Mouse (Mus musculus) lung, postnatal 36 days (tissue): ENCODE measurements around the gene Ggt1.
"Not testable (repeated sequence)": the region's sequence is repeated elsewhere in the genome, so short reads cannot be mapped to it uniquely, and the experiment has no call there.

Source experiments
- DNase-seq: peaks from one replicate; pipeline ENCODE4 v3.0.0; 2022; ENCODE audit warnings: mixed read lengths

The Ggt1 gene

GRCm38 (mm10) chr10:75551175-75551574 lies 10.2 kb upstream of the Ggt1 start:
- DNase-seq = peak; percentile 59

- no peak for DNase-seq
Observed at GRCm38 (mm10) chr10:75552106-75552505, 9.3 kb upstream of the Ggt1 start.

- DNase-seq = peak; percentile 22
Observed at GRCm38 (mm10) chr10:75552701-75553450, 8.5 kb upstream of the Ggt1 start.

GRCm38 (mm10) chr10:75554090-75554489 lies 7.3 kb upstream of the Ggt1 start:
- DNase-seq = peak; percentile 24

DNA sequence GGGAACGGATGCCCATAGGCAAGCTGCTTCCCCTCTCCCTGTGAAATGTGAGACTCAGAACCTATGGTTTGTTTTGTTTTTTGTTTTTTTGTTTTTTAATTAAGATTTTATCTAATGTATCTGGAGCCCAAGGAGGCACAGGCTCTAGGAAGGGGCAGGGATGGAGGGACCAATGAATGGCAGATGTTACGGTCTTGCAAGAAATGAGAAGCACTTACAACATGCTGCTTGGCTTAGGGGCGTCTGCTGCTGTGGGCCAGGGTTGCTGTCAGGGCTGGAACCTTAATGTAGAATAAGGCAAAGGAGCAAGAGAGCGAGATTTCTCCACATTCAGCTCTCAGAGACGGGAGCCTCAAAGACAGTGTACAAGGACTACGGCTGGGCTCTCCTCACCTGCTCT lies 5.8 kb upstream of the Ggt1 start:
- DNase-seq = no peak

- no peak for DNase-seq
Observed at GRCm38 (mm10) chr10:75556026-75556425, 5.4 kb upstream of the Ggt1 start.

DNA sequence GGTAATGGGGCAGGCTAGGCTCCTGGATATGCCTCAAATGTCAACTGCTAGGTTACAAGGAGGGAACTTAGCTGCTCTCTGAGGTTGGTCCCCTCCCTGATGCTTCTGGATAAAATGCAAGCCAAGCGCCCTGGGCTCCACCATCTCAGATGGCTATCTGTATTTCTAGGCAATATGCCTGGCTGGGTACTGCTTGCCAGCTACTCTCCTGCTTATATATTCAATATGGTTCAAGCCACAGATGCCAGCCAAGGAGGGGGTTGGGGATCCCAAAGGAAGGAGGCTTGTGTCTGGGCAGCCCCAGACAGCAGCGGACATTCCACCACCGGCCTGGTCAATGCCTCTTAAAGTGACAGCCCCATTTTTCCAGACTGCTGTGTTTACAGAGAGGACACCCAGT lies 2.9 kb upstream of the Ggt1 start:
- DNase-seq = no peak

DNA sequence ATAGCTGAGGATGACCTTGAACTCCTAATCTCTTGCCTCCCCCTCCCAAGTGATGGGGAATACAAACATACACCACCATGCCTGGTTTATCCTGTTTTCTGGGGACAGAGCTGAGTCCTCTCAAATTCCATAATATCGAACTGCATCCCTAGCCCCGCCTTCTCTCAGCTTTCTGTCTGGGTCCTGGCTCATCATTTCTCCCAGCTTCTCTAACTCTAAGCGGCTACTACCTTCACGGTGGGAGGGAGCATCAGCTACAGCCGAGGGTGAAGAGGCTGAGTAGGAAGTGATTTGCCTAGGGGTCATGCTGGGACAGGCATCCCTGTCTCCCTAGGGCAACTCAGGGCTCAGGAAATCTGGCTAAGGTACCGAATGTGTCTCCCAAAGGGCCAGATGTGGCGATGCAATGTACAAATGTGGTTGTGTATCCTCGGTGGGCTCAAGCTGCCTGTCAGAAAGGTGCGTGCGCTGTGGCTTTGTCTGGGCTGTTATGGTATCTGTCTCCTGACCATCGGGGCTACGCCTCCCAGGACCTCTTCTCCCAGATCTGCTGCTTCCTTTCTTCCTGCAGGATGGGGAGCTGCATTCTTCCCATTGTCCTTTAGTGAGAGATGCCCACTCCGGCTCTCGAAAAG lies 2.2 kb upstream of the Ggt1 start:
- DNase-seq = no peak

GRCm38 (mm10) chr10:75559676-75560548 lies 1.5 kb upstream of the Ggt1 start, which contains the start of gene Lrrc75b:
Gene Lrrc75b, minus strand, starts transcription at chr10:75560330.
- DNase-seq = peak; percentile 46

GRCm38 (mm10) chr10:75560549-75560899 lies 880 bp upstream of the Ggt1 start:
- no peak for DNase-seq

DNA sequence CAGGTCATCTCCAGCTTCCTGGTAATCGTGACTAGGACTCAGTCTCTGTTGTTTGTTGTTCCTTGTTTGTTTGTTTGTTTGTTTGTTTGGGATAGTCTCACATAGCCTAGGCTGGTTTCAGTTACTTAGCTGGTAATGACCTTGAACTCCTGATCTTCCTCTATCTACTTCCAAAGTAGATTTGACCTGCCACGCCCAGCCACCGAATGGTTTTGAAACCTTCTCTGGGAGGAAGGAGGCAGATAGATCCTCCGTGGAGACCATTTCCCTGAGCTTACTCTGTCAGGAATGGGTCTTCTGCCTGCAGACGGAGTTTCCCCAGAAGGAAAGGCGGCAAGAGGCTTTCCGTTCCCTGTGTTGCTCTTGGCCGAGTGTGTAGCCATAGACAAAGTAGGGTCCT lies 1.2 kb downstream of the Ggt1 start:
- no peak for DNase-seq

DNA sequence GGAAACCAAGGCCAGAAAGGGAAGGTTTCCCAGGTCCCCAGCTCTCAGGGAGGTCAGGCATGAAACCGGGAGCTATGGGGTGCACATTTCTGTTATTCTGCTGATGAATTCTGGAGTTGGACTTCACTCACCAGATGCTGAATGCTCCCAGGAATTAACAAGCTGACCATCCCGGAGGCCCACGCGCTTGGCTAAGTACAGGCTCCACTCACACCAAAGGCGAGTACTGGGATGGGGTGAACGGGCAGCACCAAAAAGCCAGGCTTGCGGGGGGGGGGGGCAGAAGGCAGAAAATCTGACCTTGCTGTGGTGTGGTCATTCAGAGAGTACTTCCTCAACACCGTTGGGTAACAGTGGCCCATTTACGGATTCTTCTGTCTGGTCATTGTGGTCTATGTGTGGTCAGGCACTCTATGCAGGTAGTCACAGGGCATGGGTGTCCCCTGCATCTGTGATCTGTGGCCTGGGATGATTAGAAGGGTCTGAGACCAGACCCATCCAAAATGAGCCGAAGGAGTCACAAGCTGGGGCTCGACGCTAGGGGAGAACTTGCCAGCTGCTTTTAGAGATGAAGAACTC lies 3.4 kb downstream of the Ggt1 start:
- no peak for DNase-seq

GRCm38 (mm10) chr10:75565436-75565835 lies 4.0 kb downstream of the Ggt1 start:
- DNase-seq = peak; percentile 54

DNA sequence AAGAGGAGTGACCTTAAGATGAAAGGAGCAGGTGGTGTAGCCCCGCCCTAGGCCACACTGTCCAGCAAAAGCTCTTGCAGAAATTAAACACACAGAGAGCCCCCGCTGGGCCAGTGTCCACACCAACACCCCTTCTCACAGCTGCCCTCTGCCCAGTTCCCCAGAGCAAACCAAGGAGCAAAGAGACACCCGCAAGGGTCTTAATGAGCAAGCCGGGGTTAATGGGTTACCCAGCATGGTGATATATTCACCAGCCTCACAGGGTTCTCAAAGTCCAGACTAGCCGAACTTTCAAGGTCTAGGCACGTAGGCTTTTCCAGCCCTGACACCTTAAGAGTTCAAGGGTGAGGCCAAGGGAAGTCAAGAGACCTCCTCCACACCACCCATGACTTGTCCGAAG lies 4.5 kb downstream of the Ggt1 start:
- DNase-seq = no peak

GRCm38 (mm10) chr10:75566321-75566720 lies 4.9 kb downstream of the Ggt1 start:
- DNase-seq = no peak

DNA sequence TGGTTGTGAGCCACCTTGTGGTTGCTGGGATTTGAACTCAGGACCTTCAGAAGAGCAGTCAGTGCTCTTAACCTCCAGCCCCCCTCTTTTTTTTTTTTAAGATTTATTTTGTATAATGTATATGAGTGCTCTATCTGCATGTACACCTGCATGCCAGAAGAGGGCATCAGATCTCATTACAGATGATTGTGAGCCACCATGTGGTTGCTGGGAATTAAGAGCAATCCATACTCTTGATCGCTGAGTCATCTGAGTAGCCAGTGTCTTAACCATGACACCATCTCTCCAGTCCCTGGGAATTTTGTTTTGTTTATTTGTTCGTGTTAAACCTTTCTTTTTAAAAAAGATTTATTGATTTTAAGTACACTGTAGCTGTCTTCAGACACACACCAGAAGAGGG lies 5.4 kb downstream of the Ggt1 start:
- DNase-seq = not testable (repeated sequence)

GRCm38 (mm10) chr10:75568029-75568428 lies 6.6 kb downstream of the Ggt1 start:
- DNase-seq = no peak

- no peak for DNase-seq
Observed at GRCm38 (mm10) chr10:75568441-75568840, 7.0 kb downstream of the Ggt1 start.

- DNase-seq = no peak
Observed at GRCm38 (mm10) chr10:75568851-75569250, 7.4 kb downstream of the Ggt1 start.

DNA sequence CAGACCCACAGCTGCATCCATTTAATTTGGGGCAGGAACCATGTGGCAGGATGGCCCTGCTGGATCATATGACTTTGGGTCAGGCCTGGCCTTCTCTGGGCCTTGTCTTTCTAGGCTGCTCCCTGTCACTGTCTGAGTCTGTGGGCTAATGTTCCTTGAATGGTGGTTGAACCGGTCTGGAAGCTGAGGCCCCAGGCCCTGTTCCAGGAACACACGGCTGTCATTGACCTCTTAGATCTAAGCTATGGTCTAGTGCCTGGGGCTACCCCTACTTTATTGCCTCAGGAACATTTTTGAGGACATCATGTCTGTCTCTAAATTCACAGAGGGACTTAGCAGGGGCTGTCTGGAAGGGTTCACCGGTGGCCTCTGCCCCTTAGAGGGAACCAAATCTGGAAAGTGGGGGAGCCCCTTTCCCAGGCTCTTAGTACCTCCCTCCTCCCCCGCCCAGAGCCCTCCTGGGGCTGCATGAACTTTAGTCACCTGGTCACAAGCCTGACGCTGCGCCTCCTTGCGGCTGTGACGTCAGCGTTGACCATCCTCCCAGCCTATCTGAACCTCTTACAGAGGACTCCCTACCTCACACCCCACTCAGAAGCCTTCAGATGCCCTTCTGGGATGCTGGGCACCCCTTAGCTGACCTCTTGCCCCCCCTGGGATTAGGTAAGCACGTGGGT lies 9.7 kb downstream of the Ggt1 start:
- no peak for DNase-seq

- DNase-seq = no peak
Observed at GRCm38 (mm10) chr10:75571937-75572336, 10.5 kb downstream of the Ggt1 start.

GRCm38 (mm10) chr10:75573181-75573580 lies 11.8 kb downstream of the Ggt1 start:
- DNase-seq = no peak

- no peak for DNase-seq
Observed at GRCm38 (mm10) chr10:75573965-75574364, 12.6 kb downstream of the Ggt1 start.
